Mouse (Mus musculus): ENCODE results near the gene Arhgef17.

DNA sequence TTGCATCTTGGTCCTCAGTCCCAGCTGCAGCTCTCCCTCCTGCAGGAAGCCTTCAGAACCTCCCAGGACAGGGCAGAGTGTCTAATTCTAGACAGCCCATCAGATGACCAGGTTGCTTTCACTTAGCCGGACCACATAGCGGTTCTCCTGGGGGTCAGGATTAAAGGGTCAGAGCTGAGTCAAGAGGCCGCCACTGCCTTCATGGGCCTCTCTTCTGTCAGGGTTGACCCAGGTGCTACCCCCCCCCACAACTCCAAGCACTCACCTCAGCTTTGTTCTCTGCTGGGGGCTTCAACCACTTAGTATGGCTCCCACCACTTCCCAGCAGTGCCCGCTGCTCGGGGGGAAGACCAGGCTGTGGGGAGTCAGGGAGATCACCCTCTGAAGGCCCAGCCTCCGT, 84.8 kb downstream of the Arhgef17 start:
- TF ChIP-seq CTCF (IDR thresholded peaks at IDR 0.05; ENCODE audit: insufficient read depth, low read length) = no peak
- no peak for TF ChIP-seq POLR2A (IDR thresholded peaks at IDR 0.05; ENCODE audit: borderline replicate concordance, extremely low read depth, low read depth, low read length)
